In genomic region chr10:120031316-120031715, GRCm38 (mm10) we compare ENCODE assay signal across 19 mouse cellular contexts.
DNase-seq lines count a peak whose midpoint lies in the region; ATAC-seq and TF ChIP-seq lines count a peak whose summit lies in the region.
"Had no signal": no experiment of that assay in that cellular context is flagged by ENCODE, and none has a peak within 500 bp of the region (broad histone marks: within the 10 kb centered on the region; RNA-seq: fewer than 3 reads in every experiment).

No protein-coding gene starts in this region.

- no peak overlapping the region for H3K27ac ChIP-seq in hindbrain, postnatal 0 days
- no peak overlapping the region for H3K27ac ChIP-seq in hindbrain, embryonic 13.5 days
- H3K27ac ChIP-seq: embryonic facial prominence, embryonic 13.5 days; embryonic facial prominence, embryonic 15.5 days; forebrain, embryonic 10.5 days; forebrain, embryonic 12.5 days had no signal

- WGBS in hindbrain, postnatal 0 days, result 68% methylated on average over 8 of the region's 8 CpGs
- WGBS in hindbrain, embryonic 13.5 days, result 93% methylated on average over 8 of the region's 8 CpGs

- no peak overlapping the region for H3K4me2 ChIP-seq in hindbrain, postnatal 0 days (ENCODE audit: low read depth, low read length)
- H3K4me2 ChIP-seq in hindbrain, embryonic 13.5 days, result no peak overlapping the region
- H3K4me2 ChIP-seq: embryonic facial prominence, embryonic 13.5 days; embryonic facial prominence, embryonic 15.5 days; forebrain, embryonic 12.5 days had no signal

- peaks cover 10% of the 10 kb centered on the region; the same call in 1 of the 2 replicates for H3K4me1 ChIP-seq in hindbrain, postnatal 0 days (ENCODE audit: insufficient read depth, low read length)
- H3K4me1 ChIP-seq in hindbrain, embryonic 13.5 days (replicated peaks), result peaks cover 25% of the 10 kb centered on the region
- H3K4me1 ChIP-seq: embryonic facial prominence, embryonic 15.5 days had no signal

- no peak overlapping the region for H3K9ac ChIP-seq in hindbrain, postnatal 0 days (replicated peaks; ENCODE audit: low read length)
- no peak overlapping the region for H3K9ac ChIP-seq in hindbrain, embryonic 13.5 days
- H3K9ac ChIP-seq: embryonic facial prominence, embryonic 13.5 days; embryonic facial prominence, embryonic 15.5 days; forebrain, embryonic 12.5 days had no signal

- peak; percentile 29; the same call in 1 of the 2 replicates for TF ChIP-seq CTCF in hindbrain, postnatal 0 days (IDR thresholded peaks at IDR 0.05; ENCODE audit: low read depth)

- intact Hi-C loops in left cerebral cortex, postnatal 4 days (cut with DNase I), result no loop called here
- intact Hi-C loops in left cerebral cortex, postnatal 36 days (cut with DNase I), result no loop called here

- ATAC-seq in hindbrain, postnatal 0 days, result no peak
- no peak for ATAC-seq in hindbrain, embryonic 13.5 days (ENCODE audit: low FRiP score)
- ATAC-seq: forebrain, embryonic 14.5 days; forebrain, embryonic 16.5 days had no signal

- no peaks in the 10 kb centered on the region for H3K27me3 ChIP-seq in hindbrain, postnatal 0 days (ENCODE audit: insufficient read depth, low read length)
- H3K27me3 ChIP-seq in hindbrain, embryonic 13.5 days, result no peaks in the 10 kb centered on the region
- H3K27me3 ChIP-seq: embryonic facial prominence, embryonic 13.5 days; embryonic facial prominence, embryonic 15.5 days; forebrain, embryonic 12.5 days had no signal

- H3K4me3 ChIP-seq in hindbrain, postnatal 0 days (ENCODE audit: low read length), result no peak overlapping the region
- H3K4me3 ChIP-seq in hindbrain, embryonic 13.5 days, result no peak overlapping the region
- H3K4me3 ChIP-seq: embryonic facial prominence, embryonic 13.5 days; embryonic facial prominence, embryonic 15.5 days; erythroblast, embryonic 14.5 days; forebrain, embryonic 10.5 days; forebrain, embryonic 12.5 days had no signal

- peak; percentile 77 to 80 for DNase-seq in cerebellum, postnatal 14 days
- no peak for DNase-seq in cerebellum, adult 9-11 months
- DNase-seq in hindbrain, postnatal 0 days (ENCODE audit: low spot score), result peak; percentile 54
- DNase-seq in left cerebral cortex, postnatal 4 days, result peak; percentile 78
- DNase-seq in left cerebral cortex, postnatal 36 days (ENCODE audit: low spot score in 2 of 2), result no peak
- DNase-seq: adrenal gland, adult 2 months; adrenal gland, postnatal 10 days; adrenal gland, postnatal 25 days; cerebellum, adult 11 months; cerebellum, adult 8-10 months; embryo, embryonic 11 days had no signal

- H3K9me3 ChIP-seq in hindbrain, postnatal 0 days (ENCODE audit: low read length), result no peaks in the 10 kb centered on the region
- no peaks in the 10 kb centered on the region for H3K9me3 ChIP-seq in hindbrain, embryonic 13.5 days
- H3K9me3 ChIP-seq: embryonic facial prominence, embryonic 13.5 days; embryonic facial prominence, embryonic 15.5 days; forebrain, embryonic 10.5 days; forebrain, embryonic 12.5 days had no signal

- H3K36me3 ChIP-seq in hindbrain, postnatal 0 days (ENCODE audit: insufficient read depth, low read length), result no peaks in the 10 kb centered on the region
- H3K36me3 ChIP-seq in hindbrain, embryonic 13.5 days, result no peaks in the 10 kb centered on the region
- H3K36me3 ChIP-seq: embryonic facial prominence, embryonic 13.5 days; embryonic facial prominence, embryonic 15.5 days; forebrain, embryonic 10.5 days; forebrain, embryonic 12.5 days had no signal

Comparison
In these comparisons a context has a peak if more than half of its experiments do, and no peak if none do; other contexts are left out.
1. DNase-seq: peak in cerebellum, postnatal 14 days (2 of 2), hindbrain, postnatal 0 days (single experiment) and left cerebral cortex, postnatal 4 days (single experiment); none in cerebellum, adult 9-11 months (single experiment) and left cerebral cortex, postnatal 36 days (0 of 2).